Mouse (Mus musculus) megakaryocyte, embryonic 14.5 days (primary cell): ENCODE results near the gene Grik3.

ENCODE experiments used
- FLI1 ChIP-seq: IDR thresholded peaks from 2 replicates; pipeline ENCODE4 v1.6.1; 2012; ENCODE audit warnings: low read length, inconsistent platforms, mixed read lengths
- GATA1 ChIP-seq: IDR thresholded peaks from 3 replicates; pipeline ENCODE4 v1.6.1; 2012; ENCODE audit warnings: mixed read lengths, low read length, inconsistent platforms, borderline replicate concordance

DNA sequence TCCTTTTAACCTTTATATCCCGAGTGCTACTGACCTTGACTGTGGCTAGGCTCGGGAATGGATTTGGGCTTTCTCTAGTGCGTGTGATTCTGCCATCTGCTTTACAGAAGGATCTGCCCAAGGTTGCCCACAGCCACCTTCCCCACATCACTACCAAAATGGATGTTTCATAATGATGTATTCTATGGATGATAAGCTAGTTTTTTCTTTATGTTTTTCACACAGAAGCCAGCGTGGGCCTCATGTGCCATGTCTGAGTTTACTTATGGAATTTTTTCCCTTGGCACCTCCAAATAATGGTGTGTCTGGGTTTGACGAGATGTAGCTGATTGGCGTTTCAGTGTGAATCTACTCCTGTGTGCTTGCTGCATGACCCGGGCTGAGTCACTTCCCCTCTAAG is 7.0 kb downstream of the Grik3 start:
- TF ChIP-seq GATA1 = no peak
- no peak for TF ChIP-seq FLI1
